ENCODE assay signal across 12 mouse cellular contexts in the genomic region with DNA sequence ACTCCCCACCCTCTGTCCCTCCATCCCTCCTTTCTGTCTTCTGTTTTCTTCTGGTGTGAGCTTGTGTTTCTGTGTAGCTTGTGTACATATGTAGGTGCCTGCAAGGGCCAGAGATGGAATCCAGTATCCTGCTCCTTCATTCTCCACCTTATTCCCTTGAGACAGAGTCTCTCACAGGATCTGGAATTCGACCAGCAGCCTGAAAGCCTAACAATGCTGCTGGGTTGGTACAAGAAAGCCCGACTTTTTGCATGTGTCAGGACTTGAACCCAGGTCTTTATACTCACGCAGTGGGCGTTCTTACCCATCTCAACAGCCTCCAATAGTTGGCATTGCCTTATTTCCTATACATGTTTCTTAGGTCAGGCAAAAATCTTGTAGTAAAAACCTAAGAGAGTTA. TPM values are rescaled to one million over a fixed set of nuclear protein-coding genes. Genes with fewer than 3 reads are reported as not detected.
DNase-seq lines count a peak whose midpoint lies in the region; ATAC-seq and TF ChIP-seq lines count a peak whose summit lies in the region.
"Had no signal": no experiment of that assay in that cellular context is flagged by ENCODE, and none has a peak within 500 bp of the region (broad histone marks: within the 10 kb centered on the region; RNA-seq: fewer than 3 reads in every experiment).

No protein-coding gene starts in this region.

- H3K4me2 ChIP-seq in kidney, embryonic 15.5 days = peak overlapping the region; percentile 38
- peak overlapping the region; percentile 16; the same call in 1 of the 2 replicates for H3K4me2 ChIP-seq in stomach, embryonic 15.5 days
- H3K4me2 ChIP-seq in stomach, postnatal 0 days (replicated peaks; ENCODE audit: low read depth) = no peak overlapping the region
- H3K4me2 ChIP-seq in midbrain, postnatal 0 days (ENCODE audit: low read depth, low read length, poor library complexity, severe bottlenecking) = peak overlapping the region; percentile 25; the same call in 1 of the 2 replicates
- H3K4me2 ChIP-seq: liver, embryonic 13.5 days had no signal

- peak; percentile 54 for DNase-seq in heart, adult 11 months
- DNase-seq in heart, postnatal 36 days = no peak
- no peak for DNase-seq in kidney, postnatal 4 days
- no peak for DNase-seq in stomach, postnatal 0 days (ENCODE audit: low spot score)
- DNase-seq in midbrain, postnatal 0 days (ENCODE audit: low spot score) = no peak
- DNase-seq in adrenal gland, postnatal 10 days = no peak
- DNase-seq: adrenal gland, adult 2 months; liver, embryonic 13.5 days had no signal

- TF ChIP-seq CTCF in stomach, postnatal 0 days (IDR thresholded peaks at IDR 0.05; ENCODE audit: low read depth) = no peak
- no peak for TF ChIP-seq CTCF in midbrain, postnatal 0 days (IDR thresholded peaks at IDR 0.05)

- H3K9me3 ChIP-seq in kidney, embryonic 15.5 days (replicated peaks) = no peaks in the 10 kb centered on the region
- H3K9me3 ChIP-seq in stomach, embryonic 15.5 days = no peaks in the 10 kb centered on the region
- no peaks in the 10 kb centered on the region for H3K9me3 ChIP-seq in stomach, postnatal 0 days (ENCODE audit: control insufficient read depth, low read length)
- no peaks in the 10 kb centered on the region for H3K9me3 ChIP-seq in midbrain, postnatal 0 days (ENCODE audit: low read length)
- H3K9me3 ChIP-seq: embryonic facial prominence, embryonic 13.5 days; liver, embryonic 13.5 days had no signal

- WGBS in kidney, embryonic 15.5 days = 87% methylated on average over 4 of the region's 4 CpGs
- WGBS in stomach, embryonic 15.5 days = 85% methylated on average over 4 of the region's 4 CpGs
- 90% methylated on average over 4 of the region's 4 CpGs for WGBS in stomach, postnatal 0 days
- 86% methylated on average over 4 of the region's 4 CpGs for WGBS in midbrain, postnatal 0 days

- ATAC-seq in kidney, embryonic 15.5 days (replicated peaks; ENCODE audit: low FRiP score) = no peak
- ATAC-seq in stomach, embryonic 15.5 days (ENCODE audit: insufficient read depth, low FRiP score, low read depth) = no peak
- ATAC-seq in stomach, postnatal 0 days (ENCODE audit: low FRiP score, low TSS enrichment) = no peak
- ATAC-seq in midbrain, postnatal 0 days (ENCODE audit: low FRiP score) = no peak
- ATAC-seq: Patski had no signal

- no peaks in the 10 kb centered on the region for H3K36me3 ChIP-seq in kidney, embryonic 15.5 days
- H3K36me3 ChIP-seq in stomach, embryonic 15.5 days = no peaks in the 10 kb centered on the region
- H3K36me3 ChIP-seq in stomach, postnatal 0 days (ENCODE audit: control insufficient read depth, insufficient read depth, low read length) = no peaks in the 10 kb centered on the region
- no peaks in the 10 kb centered on the region for H3K36me3 ChIP-seq in midbrain, postnatal 0 days (ENCODE audit: insufficient read depth, low read length)
- H3K36me3 ChIP-seq: embryonic facial prominence, embryonic 13.5 days; liver, embryonic 13.5 days had no signal

- no peaks in the 10 kb centered on the region for H3K27me3 ChIP-seq in kidney, embryonic 15.5 days
- H3K27me3 ChIP-seq in stomach, embryonic 15.5 days (replicated peaks) = no peaks in the 10 kb centered on the region
- no peaks in the 10 kb centered on the region for H3K27me3 ChIP-seq in stomach, postnatal 0 days (ENCODE audit: control insufficient read depth, insufficient read depth, low read length)
- no peaks in the 10 kb centered on the region for H3K27me3 ChIP-seq in midbrain, postnatal 0 days (ENCODE audit: insufficient read depth, low read length)
- H3K27me3 ChIP-seq: Patski had no signal

- TF ChIP-seq EP300 in stomach, postnatal 0 days (optimal IDR thresholded peaks at IDR 0.05) = no peak

- no peak overlapping the region for H3K9ac ChIP-seq in kidney, embryonic 15.5 days
- H3K9ac ChIP-seq in stomach, embryonic 15.5 days = no peak overlapping the region
- no peak overlapping the region for H3K9ac ChIP-seq in stomach, postnatal 0 days (ENCODE audit: low read length)
- no peak overlapping the region for H3K9ac ChIP-seq in midbrain, postnatal 0 days (replicated peaks; ENCODE audit: low read length, poor library complexity, severe bottlenecking)
- H3K9ac ChIP-seq: embryonic facial prominence, embryonic 13.5 days; liver, embryonic 13.5 days had no signal

- no peak overlapping the region for H3K27ac ChIP-seq in kidney, embryonic 15.5 days
- H3K27ac ChIP-seq in stomach, embryonic 15.5 days = no peak overlapping the region
- no peak overlapping the region for H3K27ac ChIP-seq in stomach, postnatal 0 days (replicated peaks)
- H3K27ac ChIP-seq in midbrain, postnatal 0 days (ENCODE audit: low read depth, low read length) = no peak overlapping the region
- H3K27ac ChIP-seq: embryonic facial prominence, embryonic 13.5 days; liver, embryonic 13.5 days had no signal

- peaks cover 29% of the 10 kb centered on the region for H3K4me1 ChIP-seq in kidney, embryonic 15.5 days
- peaks cover 9% of the 10 kb centered on the region; the same call in 1 of the 2 replicates for H3K4me1 ChIP-seq in stomach, embryonic 15.5 days
- no peaks in the 10 kb centered on the region for H3K4me1 ChIP-seq in stomach, postnatal 0 days (replicated peaks; ENCODE audit: control insufficient read depth, insufficient read depth)
- no peaks in the 10 kb centered on the region for H3K4me1 ChIP-seq in midbrain, postnatal 0 days (ENCODE audit: insufficient read depth, low read length)

- intact Hi-C loops in heart, postnatal 36 days (cut with DNase I) = no loop called here

- H3K4me3 ChIP-seq in kidney, embryonic 15.5 days (replicated peaks) = no peak overlapping the region
- no peak overlapping the region for H3K4me3 ChIP-seq in stomach, embryonic 15.5 days (replicated peaks)
- no peak overlapping the region for H3K4me3 ChIP-seq in stomach, postnatal 0 days (ENCODE audit: low read depth, low read length)
- H3K4me3 ChIP-seq in midbrain, postnatal 0 days (ENCODE audit: low read depth, low read length) = no peak overlapping the region
- H3K4me3 ChIP-seq: embryonic facial prominence, embryonic 13.5 days; liver, embryonic 13.5 days had no signal

RNA-seq across cellular contexts. Expression of a gene that starts 4.4 kb away (rescaled TPM):
- 10 to 100 TPM; 48.1 to 57.9 TPM for total RNA-seq in heart, postnatal 36 days (2021)
- 108 and 113 TPM in 2 replicates for polyA plus RNA-seq in kidney, embryonic 15.5 days (2015; fragmentation: Nextera tagmentation; extraction: Ambion mirVana)
- polyA plus RNA-seq in stomach, embryonic 15.5 days (2015; fragmentation: Nextera tagmentation; extraction: Ambion mirVana) = 59.3 and 59.4 TPM in 2 replicates
- polyA plus RNA-seq in stomach, postnatal 0 days (2015; fragmentation: Nextera tagmentation; extraction: Ambion mirVana) = 37.4 and 39.3 TPM in 2 replicates
- total RNA-seq in midbrain, postnatal 0 days (2014; rRNA removed) = 49.3 and 50.3 TPM in 2 replicates
- 59.7 and 62.9 TPM in 2 replicates for polyA plus RNA-seq in midbrain, postnatal 0 days (2015; fragmentation: Nextera tagmentation; extraction: Ambion mirVana)
- 10 to 100 TPM; 24.4 to 28.7 TPM for total RNA-seq in adrenal gland, postnatal 10 days (2021)

RNA-seq across cellular contexts. Expression of a gene that starts 28.7 kb away (rescaled TPM):
- total RNA-seq in heart, postnatal 36 days (2021) = 10 to 100 TPM; 54.1 to 55.3 TPM
- polyA plus RNA-seq in kidney, embryonic 15.5 days (2015; fragmentation: Nextera tagmentation; extraction: Ambion mirVana) = 47.0 and 48.3 TPM in 2 replicates
- 42.4 and 43.1 TPM in 2 replicates for polyA plus RNA-seq in stomach, embryonic 15.5 days (2015; fragmentation: Nextera tagmentation; extraction: Ambion mirVana)
- polyA plus RNA-seq in stomach, postnatal 0 days (2015; fragmentation: Nextera tagmentation; extraction: Ambion mirVana) = 25.1 and 25.7 TPM in 2 replicates
- 37.2 and 37.5 TPM in 2 replicates for total RNA-seq in midbrain, postnatal 0 days (2014; rRNA removed)
- polyA plus RNA-seq in midbrain, postnatal 0 days (2015; fragmentation: Nextera tagmentation; extraction: Ambion mirVana) = 28.0 and 30.9 TPM in 2 replicates
- total RNA-seq in adrenal gland, postnatal 10 days (2021) = 10 to 100 TPM; 33.8 to 40.6 TPM
